Mouse (Mus musculus): Measurements from ENCODE around the gene Srarp. TPM values are rescaled to one million over a fixed set of nuclear protein-coding genes. Genes with fewer than 3 reads are reported as not detected.

Srarp gene
- polyA plus RNA-seq (2015; fragmentation: Nextera tagmentation; extraction: Ambion mirVana), result not detected in 2 replicates

DNA sequence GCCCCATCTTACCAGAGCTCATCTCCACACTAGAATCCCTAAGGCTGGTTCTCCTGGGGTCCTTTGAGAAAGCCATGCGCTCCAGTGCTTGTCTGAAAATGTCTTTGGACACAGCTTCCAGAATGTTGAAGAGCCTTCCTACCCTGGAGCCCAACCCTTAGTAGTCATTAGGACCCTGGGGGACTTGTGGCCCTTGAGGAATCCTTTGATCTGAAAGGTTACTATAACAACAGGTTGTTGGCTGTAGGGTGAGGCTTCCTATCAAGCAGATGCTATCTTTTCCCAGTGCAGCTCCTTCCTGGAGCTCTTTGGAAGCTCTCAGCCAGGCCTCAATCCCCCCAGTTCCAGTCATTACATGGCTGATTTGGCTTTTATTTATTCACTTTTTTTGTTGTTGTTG is at the start of gene Srarp:
Srarp (minus strand) TSS at position 132 of the 400 bp plus-strand sequence.
- Histone ChIP-seq H3K27me3 (replicated peaks; ENCODE audit: control insufficient read depth, insufficient read depth, low read length) (no peaks in the 10 kb centered on the region), H3K4me1 (ENCODE audit: control insufficient read depth, insufficient read depth, low read length) (peaks cover 6% of the 10 kb centered on the region; the same call in 1 of the 2 replicates)
- no peak; the same call in 1 of the 2 replicates for ATAC-seq

DNA sequence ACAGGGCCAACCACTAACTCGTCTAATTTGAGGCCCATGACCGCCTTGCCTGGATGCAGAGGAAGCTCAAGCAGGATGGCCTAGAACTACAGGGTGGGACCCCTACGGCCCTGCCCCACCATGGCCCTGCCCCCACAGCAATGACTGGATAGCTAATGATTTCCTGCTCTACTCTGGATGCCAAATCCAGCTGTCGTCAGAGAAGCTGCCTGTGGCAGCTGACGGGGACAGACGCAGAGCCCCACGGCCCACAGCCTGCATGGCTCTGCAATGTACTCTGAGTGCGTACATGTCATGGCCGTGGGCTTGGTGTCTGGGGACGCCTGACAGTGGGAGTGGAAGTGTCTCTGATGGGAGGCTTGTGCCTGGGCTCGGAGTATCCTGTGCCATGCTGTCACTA is 48.2 kb upstream of the Srarp start:
- Histone ChIP-seq H3K27ac (ENCODE audit: low read length) (no peak overlapping the region), H3K9me3 (ENCODE audit: control insufficient read depth, low read length) (no peaks in the 10 kb centered on the region), H3K4me1 (ENCODE audit: control insufficient read depth, insufficient read depth, low read length) (no peaks in the 10 kb centered on the region), H3K4me3 (ENCODE audit: low read length) (no peak overlapping the region), H3K36me3 (ENCODE audit: control insufficient read depth, insufficient read depth, low read length) (peaks cover 45% of the 10 kb centered on the region), H3K9ac (ENCODE audit: low read depth, low read length) (no peak overlapping the region), H3K27me3 (replicated peaks; ENCODE audit: control insufficient read depth, insufficient read depth, low read length) (no peaks in the 10 kb centered on the region), H3K4me2 (ENCODE audit: low read depth, low read length) (no peak overlapping the region)
- 73% methylated on average over 11 of the region's 11 CpGs for WGBS
- ATAC-seq, result no peak

More for the DNA sequence above, at the start of gene Srarp:
- Histone ChIP-seq H3K4me2 (ENCODE audit: low read depth, low read length) (no peak within 1 kb of the TSS), H3K36me3 (ENCODE audit: control insufficient read depth, insufficient read depth, low read length) (no peaks in the 10 kb centered on the region), H3K9me3 (ENCODE audit: control insufficient read depth, low read length) (no peaks in the 10 kb centered on the region), H3K27ac (ENCODE audit: low read length) (no peak within 1 kb of the TSS), H3K9ac (ENCODE audit: low read depth, low read length) (no peak within 1 kb of the TSS), H3K4me3 (ENCODE audit: low read length) (no peak within 1 kb of the TSS)
- 82% methylated on average over 1 of the region's 1 CpGs for WGBS

DNA sequence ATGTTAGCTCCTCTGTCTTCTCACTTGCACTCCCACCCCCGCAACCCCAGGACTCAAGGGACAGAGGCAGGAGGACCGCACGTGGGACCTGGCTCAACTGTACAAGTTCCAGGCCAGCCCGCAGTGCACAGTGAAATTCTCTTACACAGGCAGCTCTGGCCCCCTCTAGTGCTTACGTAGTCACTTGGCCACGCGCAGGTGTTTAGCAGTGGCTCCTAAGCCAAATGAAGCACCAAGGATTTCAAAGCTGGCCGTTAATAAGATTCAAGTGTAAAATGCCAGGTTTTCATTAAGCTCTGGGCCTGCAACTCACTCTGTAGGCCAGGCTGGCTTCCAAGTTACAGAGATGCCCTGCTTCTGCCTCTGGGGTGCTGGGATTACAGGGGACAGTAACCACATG is 43.5 kb upstream of the Srarp start:
- no peaks in the 10 kb centered on the region for H3K9me3 ChIP-seq (ENCODE audit: control insufficient read depth, low read length)
- no peak for ATAC-seq
- WGBS, result 92% methylated on average over 8 of the region's 8 CpGs
- H3K4me2 ChIP-seq (ENCODE audit: low read depth, low read length), result no peak overlapping the region
- no peak overlapping the region for H3K4me3 ChIP-seq (ENCODE audit: low read length)
- H3K9ac ChIP-seq (ENCODE audit: low read depth, low read length), result no peak overlapping the region
- no peaks in the 10 kb centered on the region for H3K27me3 ChIP-seq (replicated peaks; ENCODE audit: control insufficient read depth, insufficient read depth, low read length)
- no peak overlapping the region for H3K27ac ChIP-seq (ENCODE audit: low read length)
- peaks cover under 1% of the 10 kb centered on the region; the same call in 1 of the 2 replicates for H3K4me1 ChIP-seq (ENCODE audit: control insufficient read depth, insufficient read depth, low read length)
- H3K36me3 ChIP-seq (ENCODE audit: control insufficient read depth, insufficient read depth, low read length), result peaks cover 59% of the 10 kb centered on the region

DNA sequence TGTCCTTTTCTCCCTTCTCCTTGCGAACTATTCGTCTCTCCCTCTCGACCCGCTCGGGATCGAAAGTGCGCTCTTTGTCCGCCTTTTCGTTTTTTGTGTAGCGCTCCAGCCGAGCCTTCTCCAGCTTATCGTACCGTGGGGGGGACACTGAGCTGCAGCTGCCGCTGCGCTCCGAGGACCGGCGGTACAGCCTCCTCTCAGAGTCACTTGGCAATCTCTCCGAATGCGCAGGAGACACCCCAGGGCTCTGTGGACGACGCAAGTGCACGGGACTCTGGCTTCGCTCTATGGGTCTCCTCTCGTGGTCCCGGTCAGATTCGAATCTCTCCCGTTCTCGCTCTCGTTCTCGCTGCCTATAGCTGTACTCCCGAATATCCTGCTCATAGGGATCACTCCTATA is 42.9 kb upstream of the Srarp start:
- Histone ChIP-seq H3K27me3 (replicated peaks; ENCODE audit: control insufficient read depth, insufficient read depth, low read length) (no peaks in the 10 kb centered on the region), H3K4me2 (ENCODE audit: low read depth, low read length) (no peak overlapping the region), H3K27ac (ENCODE audit: low read length) (peak overlapping the region; percentile 81), H3K4me1 (ENCODE audit: control insufficient read depth, insufficient read depth, low read length) (peaks cover 7% of the 10 kb centered on the region; the same call in 1 of the 2 replicates), H3K36me3 (ENCODE audit: control insufficient read depth, insufficient read depth, low read length) (peaks cover 62% of the 10 kb centered on the region), H3K9me3 (ENCODE audit: control insufficient read depth, low read length) (no peaks in the 10 kb centered on the region), H3K9ac (ENCODE audit: low read depth, low read length) (no peak overlapping the region), H3K4me3 (ENCODE audit: low read length) (no peak overlapping the region)
- WGBS, result 95% methylated on average over 32 of the region's 32 CpGs
- no peak for ATAC-seq

DNA sequence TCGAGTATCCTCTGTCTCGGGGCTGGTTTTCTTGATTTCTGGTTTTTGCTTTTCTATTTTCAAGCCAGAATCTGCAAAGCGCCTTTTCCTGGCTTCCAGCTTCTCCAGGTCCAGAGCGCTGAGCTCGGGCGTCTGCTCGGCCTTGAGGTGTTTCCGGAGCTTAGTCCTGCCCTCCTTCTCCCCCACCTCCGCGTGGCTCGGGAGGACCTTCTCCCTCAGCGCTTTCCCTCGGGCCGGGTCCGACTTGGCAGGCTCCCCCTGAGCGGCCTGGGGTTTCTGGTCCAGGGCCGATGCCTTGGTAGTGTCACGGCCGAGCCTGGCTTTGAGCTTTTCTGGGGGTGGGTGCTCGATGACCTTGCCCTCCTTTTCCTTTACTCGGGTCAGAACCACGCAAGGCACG is 42.3 kb upstream of the Srarp start:
- peaks cover 65% of the 10 kb centered on the region for H3K36me3 ChIP-seq (ENCODE audit: control insufficient read depth, insufficient read depth, low read length)
- ATAC-seq, result no peak
- WGBS, result 72% methylated on average over 23 of the region's 23 CpGs
- peak overlapping the region; percentile 25; the same call in 1 of the 2 replicates for H3K9ac ChIP-seq (ENCODE audit: low read depth, low read length)
- no peaks in the 10 kb centered on the region for H3K9me3 ChIP-seq (ENCODE audit: control insufficient read depth, low read length)
- peak overlapping the region; percentile 81 for H3K27ac ChIP-seq (ENCODE audit: low read length)
- no peak overlapping the region for H3K4me3 ChIP-seq (ENCODE audit: low read length)
- no peaks in the 10 kb centered on the region for H3K27me3 ChIP-seq (replicated peaks; ENCODE audit: control insufficient read depth, insufficient read depth, low read length)
- H3K4me2 ChIP-seq (ENCODE audit: low read depth, low read length), result no peak overlapping the region
- peaks cover 8% of the 10 kb centered on the region; the same call in 1 of the 2 replicates for H3K4me1 ChIP-seq (ENCODE audit: control insufficient read depth, insufficient read depth, low read length)

DNA sequence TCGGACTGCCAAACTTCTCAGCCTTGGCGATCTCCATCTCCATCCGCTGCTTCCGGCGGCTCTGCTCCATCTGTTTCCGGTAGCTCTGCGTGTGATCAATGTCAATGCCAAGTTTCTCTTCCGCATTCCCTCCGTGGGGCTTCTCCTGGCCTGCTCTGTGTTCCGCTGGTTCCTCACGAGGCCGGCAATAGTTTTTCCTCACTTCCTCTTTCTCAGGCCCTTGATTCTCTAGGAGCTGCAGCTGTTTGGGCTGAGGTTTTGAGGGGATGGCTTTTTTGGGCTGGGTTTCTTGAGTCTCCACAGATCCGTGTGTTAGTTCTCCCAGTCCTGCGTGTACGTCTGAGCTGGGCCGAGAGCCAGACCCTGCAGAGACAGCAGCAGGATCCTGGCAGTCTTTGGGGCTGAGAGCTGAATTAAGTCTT is 41.8 kb upstream of the Srarp start:
- Histone ChIP-seq H3K27me3 (replicated peaks; ENCODE audit: control insufficient read depth, insufficient read depth, low read length) (no peaks in the 10 kb centered on the region), H3K9ac (ENCODE audit: low read depth, low read length) (no peak overlapping the region; the same call in 1 of the 2 replicates), H3K27ac (ENCODE audit: low read length) (peak overlapping the region; percentile 81), H3K4me1 (ENCODE audit: control insufficient read depth, insufficient read depth, low read length) (peaks cover 8% of the 10 kb centered on the region; the same call in 1 of the 2 replicates), H3K36me3 (ENCODE audit: control insufficient read depth, insufficient read depth, low read length) (peaks cover 64% of the 10 kb centered on the region), H3K9me3 (ENCODE audit: control insufficient read depth, low read length) (no peaks in the 10 kb centered on the region), H3K4me3 (ENCODE audit: low read length) (no peak overlapping the region), H3K4me2 (ENCODE audit: low read depth, low read length) (no peak overlapping the region)
- 57% methylated on average over 16 of the region's 16 CpGs for WGBS
- ATAC-seq, result peak; percentile 70; the same call in 1 of the 2 replicates

DNA sequence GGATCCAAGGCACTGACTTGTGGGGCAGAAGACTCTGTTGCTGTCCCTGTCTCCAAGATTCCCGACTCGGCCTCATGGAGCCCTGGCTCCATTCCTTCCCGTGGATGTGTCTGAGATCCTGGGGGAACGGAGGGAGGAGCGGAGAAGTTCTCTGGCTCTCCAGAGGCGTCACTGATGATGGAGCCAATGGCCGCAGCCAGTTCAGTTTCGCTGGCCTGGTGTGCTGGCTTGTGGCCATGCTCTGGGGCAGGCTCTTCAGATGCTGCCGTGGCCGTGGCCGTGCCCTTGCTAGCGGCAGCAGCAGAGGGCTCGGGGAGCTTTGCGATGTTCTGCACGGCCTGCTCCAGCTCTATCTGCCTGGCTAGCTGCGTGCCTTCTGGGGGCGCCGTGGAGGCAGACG is 38.5 kb upstream of the Srarp start:
- Histone ChIP-seq H3K27ac (ENCODE audit: low read length) (no peak overlapping the region), H3K36me3 (ENCODE audit: control insufficient read depth, insufficient read depth, low read length) (peaks cover 73% of the 10 kb centered on the region), H3K9me3 (ENCODE audit: control insufficient read depth, low read length) (no peaks in the 10 kb centered on the region), H3K4me3 (ENCODE audit: low read length) (no peak overlapping the region), H3K4me1 (ENCODE audit: control insufficient read depth, insufficient read depth, low read length) (peaks cover 8% of the 10 kb centered on the region; the same call in 1 of the 2 replicates), H3K4me2 (ENCODE audit: low read depth, low read length) (no peak overlapping the region), H3K9ac (ENCODE audit: low read depth, low read length) (no peak overlapping the region), H3K27me3 (replicated peaks; ENCODE audit: control insufficient read depth, insufficient read depth, low read length) (no peaks in the 10 kb centered on the region)
- no peak for ATAC-seq
- 86% methylated on average over 19 of the region's 19 CpGs for WGBS

DNA sequence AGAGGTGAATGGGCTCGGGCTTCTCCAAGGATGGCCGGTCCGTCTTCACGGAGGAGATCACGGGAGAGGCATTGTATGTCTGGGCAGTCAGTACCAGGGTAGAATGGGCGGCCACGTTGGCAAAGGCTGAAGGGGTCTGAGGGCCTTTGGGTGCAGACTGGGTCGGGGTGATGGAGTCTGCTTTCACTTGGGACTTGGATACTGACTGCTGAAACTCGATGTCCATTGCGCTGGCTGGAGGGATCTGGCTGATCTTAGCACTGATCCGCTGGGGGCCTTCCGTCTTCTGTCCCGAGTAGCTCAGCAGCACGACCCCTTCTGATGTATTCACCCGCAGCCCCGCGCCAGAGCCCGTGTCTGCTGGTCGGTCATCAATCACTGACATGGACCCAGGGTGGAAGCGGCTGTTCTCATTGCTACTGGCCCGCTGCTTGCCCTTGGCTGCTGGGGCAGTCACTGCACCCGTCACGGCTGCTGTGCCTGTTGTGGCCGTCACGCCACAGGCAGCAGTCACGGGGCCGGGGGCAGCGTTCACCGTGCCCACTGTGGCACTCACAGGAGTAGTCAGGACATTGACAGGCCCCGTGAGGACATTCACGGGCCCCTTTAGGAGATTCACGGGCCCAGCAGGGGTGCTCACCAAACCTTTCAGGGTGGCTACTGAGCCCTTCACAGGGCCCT is 36.9 kb upstream of the Srarp start:
- Histone ChIP-seq H3K9me3 (ENCODE audit: control insufficient read depth, low read length) (no peaks in the 10 kb centered on the region), H3K36me3 (ENCODE audit: control insufficient read depth, insufficient read depth, low read length) (peaks cover 67% of the 10 kb centered on the region), H3K4me1 (ENCODE audit: control insufficient read depth, insufficient read depth, low read length) (peaks cover 13% of the 10 kb centered on the region), H3K9ac (ENCODE audit: low read depth, low read length) (no peak overlapping the region), H3K4me2 (ENCODE audit: low read depth, low read length) (no peak overlapping the region), H3K27ac (ENCODE audit: low read length) (no peak overlapping the region), H3K4me3 (ENCODE audit: low read length) (no peak overlapping the region), H3K27me3 (replicated peaks; ENCODE audit: control insufficient read depth, insufficient read depth, low read length) (no peaks in the 10 kb centered on the region)
- ATAC-seq, result no peak
- WGBS, result 81% methylated on average over 32 of the region's 32 CpGs

DNA sequence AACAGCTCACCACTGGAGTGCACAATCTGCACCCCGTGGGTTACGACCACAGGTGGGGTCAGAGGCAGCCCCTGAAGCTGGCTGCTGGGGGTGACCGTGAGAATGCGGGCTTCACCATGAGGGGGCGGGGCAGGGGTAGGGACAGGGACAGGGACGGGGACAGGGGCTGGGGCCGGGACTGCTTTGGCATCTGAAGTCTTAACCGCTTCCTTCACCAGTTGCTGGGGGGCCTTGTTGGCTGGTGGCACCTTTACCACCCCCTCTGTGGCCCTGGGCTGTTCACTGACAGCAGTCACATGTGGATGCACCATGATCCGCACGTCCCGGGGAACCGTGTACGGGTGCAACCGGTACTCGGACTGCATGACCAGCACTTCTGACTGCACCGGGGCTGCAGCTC is 35.6 kb upstream of the Srarp start:
- H3K4me3 ChIP-seq (ENCODE audit: low read length), result no peak overlapping the region
- ATAC-seq, result no peak
- peaks cover 13% of the 10 kb centered on the region for H3K4me1 ChIP-seq (ENCODE audit: control insufficient read depth, insufficient read depth, low read length)
- no peaks in the 10 kb centered on the region for H3K27me3 ChIP-seq (replicated peaks; ENCODE audit: control insufficient read depth, insufficient read depth, low read length)
- H3K9ac ChIP-seq (ENCODE audit: low read depth, low read length), result no peak overlapping the region
- WGBS, result 96% methylated on average over 16 of the region's 16 CpGs
- no peak overlapping the region for H3K4me2 ChIP-seq (ENCODE audit: low read depth, low read length)
- no peaks in the 10 kb centered on the region for H3K9me3 ChIP-seq (ENCODE audit: control insufficient read depth, low read length)
- peaks cover 63% of the 10 kb centered on the region for H3K36me3 ChIP-seq (ENCODE audit: control insufficient read depth, insufficient read depth, low read length)
- H3K27ac ChIP-seq (ENCODE audit: low read length), result no peak overlapping the region
